Mouse (Mus musculus): Measurements from ENCODE around the gene Ascl3. TPM values are rescaled to one million over a fixed set of nuclear protein-coding genes. Genes with fewer than 3 reads are reported as not detected.

Gene Ascl3
- total RNA-seq (2021) = not detected

DNA sequence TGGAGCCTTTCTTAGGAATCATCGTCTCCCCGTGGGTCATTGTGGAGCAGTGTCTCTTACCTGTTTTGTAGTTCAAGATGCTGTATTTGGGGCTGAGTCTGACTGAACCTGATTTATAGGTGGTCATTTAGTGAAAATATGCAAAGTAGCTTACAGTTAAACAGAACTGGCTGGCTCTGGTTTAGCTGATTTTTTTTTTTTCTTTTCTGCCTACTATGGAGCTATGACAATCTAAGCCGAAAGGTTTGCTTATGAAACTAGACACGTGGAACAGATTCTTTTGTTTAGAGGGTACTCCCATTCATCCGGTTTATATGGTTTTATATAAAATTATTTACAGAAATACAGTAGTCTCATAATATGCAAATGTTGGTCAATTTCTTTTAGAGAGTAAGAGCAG lies at the start of gene Ascl3:
Gene Ascl3, minus strand, starts transcription at position 101 of the 400 bp plus-strand sequence.
- intact Hi-C loops (cut with DNase I) = no loop called here
- no peak for DNase-seq

DNA sequence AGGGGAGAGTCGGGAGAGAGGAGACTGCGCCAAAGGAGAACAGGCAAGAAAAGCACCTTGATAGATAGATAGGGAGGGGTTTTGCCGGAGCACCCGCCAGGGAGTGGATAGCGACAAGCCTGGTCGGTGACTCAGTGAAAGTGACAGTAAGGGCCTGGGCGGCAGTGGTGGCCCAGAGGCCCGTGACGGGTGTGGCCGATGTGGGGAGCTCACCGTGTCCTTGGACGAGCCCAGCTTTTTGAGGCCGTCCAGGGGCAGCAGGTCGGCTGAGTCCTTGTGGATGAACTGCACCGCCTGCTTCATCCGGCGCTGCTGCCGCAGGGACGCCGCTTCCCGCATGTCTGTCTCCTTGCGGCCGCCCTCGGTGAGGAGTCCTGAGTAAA lies 49.6 kb upstream of the Ascl3 start:
- intact Hi-C loops (cut with DNase I) = no loop called here
- DNase-seq = no peak

DNA sequence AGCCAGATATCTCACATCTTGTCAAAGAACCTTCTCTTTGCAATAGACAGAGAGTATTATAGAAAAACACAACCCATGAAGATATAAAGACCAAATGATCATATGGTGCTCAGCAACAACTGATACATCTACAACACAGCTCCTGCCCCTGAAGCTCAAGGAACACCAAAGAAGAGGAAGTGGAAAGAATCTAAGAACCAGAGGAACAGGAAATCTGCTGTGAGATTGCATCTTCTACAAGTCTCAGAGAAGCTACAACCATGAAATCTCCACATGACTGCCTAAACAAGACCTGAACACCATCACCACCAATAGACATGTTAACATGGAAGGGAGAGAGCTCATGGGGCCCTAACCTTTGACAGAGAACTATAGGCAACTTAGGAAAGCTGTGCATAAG lies 40.7 kb upstream of the Ascl3 start:
- DNase-seq = no peak
- intact Hi-C loops (cut with DNase I) = no loop called here

DNA sequence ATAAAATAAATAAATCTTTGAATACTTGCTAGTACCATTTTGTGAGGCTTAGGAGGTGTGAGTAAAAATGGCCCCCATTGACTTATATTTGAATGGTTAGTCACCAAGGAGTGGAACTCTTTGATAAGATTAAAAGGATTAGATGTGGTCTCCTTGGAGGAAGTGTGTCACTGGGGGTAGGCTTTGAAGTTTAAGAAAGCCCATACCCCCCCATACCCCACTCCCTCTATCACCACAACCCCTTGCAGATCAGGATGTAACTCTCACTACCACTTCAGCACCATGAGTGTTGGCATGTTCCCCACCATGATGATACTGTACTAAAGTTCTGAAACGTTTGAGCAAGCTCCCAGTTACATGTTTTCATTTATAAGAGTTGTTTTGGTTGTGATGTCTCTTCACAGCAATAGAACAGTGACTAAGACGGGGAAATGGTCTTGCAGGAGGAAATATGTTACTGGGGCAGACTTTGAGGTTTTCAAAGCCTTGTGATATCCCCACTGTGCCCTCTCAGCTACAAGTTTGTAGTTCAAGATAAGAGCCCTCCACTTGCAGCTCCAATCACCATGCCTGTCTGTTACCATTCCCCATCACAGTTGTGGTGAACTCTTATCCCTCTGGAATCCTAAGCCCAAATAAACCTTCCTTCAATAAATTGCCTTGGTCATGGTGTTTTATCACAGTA lies 37.3 kb upstream of the Ascl3 start:
- intact Hi-C loops (cut with DNase I) = no loop called here
- DNase-seq = no peak

DNA sequence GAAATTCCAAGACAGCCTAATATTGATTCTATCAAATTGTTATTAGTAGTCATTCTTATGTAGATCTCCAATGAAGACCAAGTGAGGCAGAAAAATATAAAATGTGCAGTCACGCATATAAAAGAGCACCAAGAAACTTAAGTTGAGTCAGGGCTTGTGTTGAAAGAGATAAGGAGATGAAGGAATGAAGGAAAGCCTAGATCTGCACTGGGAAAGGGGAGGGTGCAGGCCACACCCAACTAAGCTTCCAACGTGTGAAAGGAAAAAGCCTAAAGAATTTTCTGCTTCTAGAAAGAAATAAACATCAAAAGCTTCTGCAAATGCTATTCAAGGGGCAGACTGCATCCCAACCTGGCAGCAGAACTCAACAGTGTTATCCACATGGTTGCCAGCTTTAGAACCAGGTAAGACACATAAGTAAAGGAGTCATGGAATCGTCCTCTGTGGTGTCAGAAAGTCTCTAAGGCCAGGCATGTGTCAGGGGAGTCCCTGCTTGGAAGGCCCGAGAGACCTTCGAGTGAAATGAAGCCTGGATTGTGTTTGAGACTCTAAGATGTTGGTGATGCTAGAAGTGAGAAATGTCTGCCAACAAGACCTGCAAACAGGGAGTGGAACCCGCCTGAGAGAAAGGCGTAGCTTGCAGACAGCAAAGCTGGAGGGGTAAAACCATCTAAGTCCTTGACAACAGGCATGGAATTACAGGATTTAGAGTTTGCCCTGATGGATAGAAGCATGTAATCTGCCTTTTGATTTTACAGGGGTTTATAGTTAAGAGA lies 36.2 kb upstream of the Ascl3 start:
- no peak for DNase-seq
- intact Hi-C loops (cut with DNase I) = no loop called here

DNA sequence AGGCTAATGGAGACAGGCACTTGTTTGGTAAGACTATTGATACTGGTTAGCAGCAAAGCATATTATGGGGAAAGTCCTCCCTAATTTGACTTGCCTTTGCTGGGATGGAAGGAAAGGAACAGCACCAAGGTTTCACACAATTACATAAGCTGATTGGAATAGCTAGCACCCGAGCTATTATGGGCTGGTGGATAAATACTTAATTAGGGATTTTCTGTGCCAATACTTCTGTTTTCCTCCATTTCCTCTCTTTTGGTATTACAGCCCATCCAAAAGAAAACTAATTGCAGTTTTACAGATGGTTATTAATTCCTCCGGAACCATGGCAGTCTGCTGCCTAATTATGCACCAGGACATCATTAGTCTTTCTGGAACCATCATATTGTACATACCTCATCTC lies 32.5 kb upstream of the Ascl3 start:
- intact Hi-C loops (cut with DNase I) = no loop called here
- no peak for DNase-seq

DNA sequence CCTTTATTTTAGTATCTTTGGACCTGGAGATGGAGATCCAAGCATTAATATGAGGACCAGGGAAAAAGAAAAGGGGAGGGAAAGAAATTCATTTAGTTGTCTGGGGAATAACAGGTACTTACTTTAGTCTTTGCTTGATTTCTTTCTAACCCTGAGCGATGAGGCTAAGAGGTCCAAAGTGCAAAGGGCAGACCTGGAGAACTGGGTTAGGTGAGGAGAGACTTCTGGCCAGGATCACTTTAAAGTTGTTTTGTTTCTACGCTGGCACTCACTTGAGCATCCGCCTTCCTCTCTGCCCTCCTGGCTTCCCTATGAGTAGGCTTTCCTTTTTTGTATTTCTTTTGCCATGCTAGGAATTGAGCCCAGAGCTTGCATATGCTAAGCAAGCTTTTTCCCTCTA lies 24.8 kb upstream of the Ascl3 start:
- intact Hi-C loops (cut with DNase I) = no loop called here
- no peak for DNase-seq

DNA sequence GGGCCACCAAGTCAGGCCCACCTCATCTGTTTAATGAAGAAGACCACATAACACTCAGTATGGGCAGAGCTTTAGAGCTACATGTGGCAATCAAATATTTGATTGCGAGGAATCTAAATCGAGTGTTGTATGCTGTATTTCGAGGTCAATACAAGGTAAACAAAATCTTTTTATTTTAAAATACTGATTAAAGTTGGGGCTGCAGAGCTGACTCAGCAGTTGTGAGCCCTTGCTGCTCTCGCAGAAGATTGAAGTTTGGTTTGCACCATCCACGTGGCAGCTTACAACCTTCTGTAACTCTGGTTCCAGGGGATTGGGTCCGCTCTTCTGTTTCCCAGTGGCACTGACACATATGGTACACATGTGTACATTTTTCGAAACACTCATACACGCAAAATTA lies 22.5 kb upstream of the Ascl3 start:
- DNase-seq = no peak
- intact Hi-C loops (cut with DNase I) = no loop called here

DNA sequence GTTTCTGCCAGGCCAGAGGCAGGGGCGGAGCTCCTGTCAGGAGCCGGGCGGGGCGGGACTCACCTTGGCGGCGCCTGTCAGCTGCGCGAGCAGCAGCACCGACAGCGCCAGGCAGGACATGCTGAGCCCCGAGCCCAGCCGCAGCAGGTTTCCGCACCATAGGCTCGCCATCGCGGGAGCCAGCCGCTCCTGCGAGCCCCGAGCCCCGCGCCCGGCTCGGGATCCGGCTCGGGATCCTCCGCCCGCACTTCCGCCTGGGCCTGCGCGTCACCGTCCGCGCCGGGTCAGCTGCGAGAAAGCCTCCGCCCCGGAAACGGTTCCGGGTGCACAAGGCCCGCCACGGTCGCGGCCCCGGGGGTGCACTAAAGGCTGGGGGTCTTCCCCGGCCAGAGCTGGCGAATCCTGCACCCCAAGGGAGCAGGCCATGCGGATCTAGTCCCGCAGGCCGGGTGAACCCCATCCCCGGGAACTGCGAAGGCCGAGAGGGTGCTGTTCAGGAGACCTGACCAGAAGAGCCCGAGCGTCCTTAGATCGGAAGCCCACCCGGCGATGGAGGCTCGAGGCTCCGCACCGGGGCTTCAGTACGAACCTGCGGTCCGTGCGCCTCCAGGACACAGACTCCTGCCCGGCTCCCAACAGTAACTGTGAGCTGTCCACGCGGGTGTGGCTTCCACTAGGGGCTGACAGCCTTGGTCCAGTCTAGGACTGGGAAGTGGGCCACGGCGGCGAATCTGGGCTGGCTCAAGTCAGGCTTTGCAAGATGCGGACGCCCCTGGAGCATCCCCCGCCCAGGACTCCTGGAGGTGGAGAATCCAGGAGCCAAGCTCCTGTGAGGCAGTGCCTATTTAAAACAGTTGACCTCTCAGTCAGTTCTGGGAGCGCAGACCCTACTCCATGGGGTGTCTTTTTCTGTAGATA lies 20.7 kb upstream of the Ascl3 start, which contains the start of gene Tmem9b:
Gene Tmem9b, minus strand, starts transcription at position 868 of the 918 bp plus-strand sequence.
- intact Hi-C loops (cut with DNase I) = no loop called here
- peak; percentile 88 for DNase-seq

DNA sequence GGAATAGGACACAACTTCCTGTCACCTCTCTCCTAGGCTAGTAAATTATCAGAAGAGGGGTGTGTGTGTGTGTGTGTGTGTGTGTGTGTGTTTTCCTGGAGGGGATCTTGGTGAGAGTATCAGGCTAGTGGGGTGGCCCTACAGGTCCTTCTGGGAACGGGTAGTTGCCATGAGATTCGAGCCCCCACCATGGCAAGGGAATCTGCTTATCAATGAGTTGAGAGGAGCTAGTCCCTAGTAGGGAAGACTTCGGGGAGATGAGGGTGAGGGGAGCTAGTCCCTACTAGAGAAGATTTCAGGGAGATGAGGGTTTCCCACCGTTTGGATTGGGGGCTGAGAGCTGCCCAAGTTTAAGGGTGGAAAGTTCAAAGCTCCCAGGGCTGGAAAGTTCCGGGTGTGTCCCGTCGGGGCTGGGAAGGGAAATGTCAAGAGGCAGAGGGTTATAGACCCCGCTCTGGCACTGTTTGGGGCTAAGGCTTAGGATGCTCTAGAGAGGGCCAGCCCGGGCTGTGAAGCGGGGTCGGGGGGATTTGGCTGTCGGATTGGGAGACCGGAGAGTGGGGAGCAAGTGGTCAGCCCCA lies 20.0 kb upstream of the Ascl3 start:
- intact Hi-C loops (cut with DNase I) = no loop called here

DNA sequence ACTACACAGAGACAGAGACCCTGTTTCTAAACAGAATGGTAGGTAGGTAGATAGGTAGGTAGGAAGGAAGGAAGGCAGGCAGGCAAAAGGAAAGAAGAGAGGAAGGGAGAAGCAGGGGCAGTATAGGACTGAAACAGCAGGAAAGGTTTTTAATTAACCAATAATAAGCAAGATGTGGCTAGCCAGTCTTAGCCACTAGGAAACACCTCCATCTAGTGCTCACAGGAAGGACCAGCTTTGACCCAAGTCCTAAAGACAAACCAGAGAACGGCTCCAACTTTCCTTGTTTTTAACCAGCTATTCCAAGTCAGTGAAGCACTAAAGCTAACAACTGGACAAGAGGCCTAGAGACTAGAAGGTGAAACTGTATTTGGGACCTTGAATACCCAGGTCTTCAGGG lies 16.2 kb upstream of the Ascl3 start:
- intact Hi-C loops (cut with DNase I) = no loop called here
- DNase-seq = no peak

More for the DNA sequence above, 20.0 kb upstream of the Ascl3 start:
- peak in 1 of 2 experiments; percentile 22 for DNase-seq

DNA sequence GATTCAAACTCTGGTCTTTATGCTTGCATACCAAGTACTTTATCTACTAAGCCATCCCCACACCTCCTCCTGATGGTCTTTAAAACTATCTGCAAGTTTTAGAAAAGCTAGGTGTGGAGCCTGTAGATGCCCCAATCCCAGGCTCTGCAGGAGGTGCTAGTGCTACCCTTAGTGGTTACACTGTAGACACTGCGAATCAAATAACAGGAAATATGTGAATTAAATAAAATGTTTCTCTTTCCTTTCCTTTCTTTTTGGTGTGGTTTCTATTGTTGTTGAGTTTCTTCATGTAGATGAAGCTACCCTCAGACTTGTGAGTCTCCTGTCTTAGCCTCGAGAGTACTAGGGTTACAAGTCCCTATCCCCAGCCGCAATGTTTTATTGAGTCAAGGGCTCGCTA lies 10.2 kb upstream of the Ascl3 start:
- intact Hi-C loops (cut with DNase I) = no loop called here
- no peak for DNase-seq

DNA sequence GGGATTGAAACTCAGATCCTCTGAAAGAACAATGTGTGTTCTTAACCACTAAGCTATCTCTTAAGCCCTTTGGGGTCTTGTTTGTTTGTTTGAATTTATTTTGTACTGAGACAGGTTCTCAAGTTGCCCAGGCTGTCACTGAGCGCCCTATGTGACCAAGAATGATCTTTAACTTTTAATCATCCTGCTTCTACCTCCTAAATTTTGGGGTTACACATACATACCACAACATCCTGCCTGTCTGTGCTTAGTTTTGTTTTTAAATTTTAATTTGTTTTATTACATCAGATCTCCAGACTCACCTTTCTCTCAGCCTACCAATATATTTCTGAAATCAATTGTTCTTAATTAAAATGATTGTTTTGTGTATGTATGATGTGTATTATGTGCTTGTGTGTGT lies 9.5 kb upstream of the Ascl3 start:
- intact Hi-C loops (cut with DNase I) = no loop called here
- no peak for DNase-seq

DNA sequence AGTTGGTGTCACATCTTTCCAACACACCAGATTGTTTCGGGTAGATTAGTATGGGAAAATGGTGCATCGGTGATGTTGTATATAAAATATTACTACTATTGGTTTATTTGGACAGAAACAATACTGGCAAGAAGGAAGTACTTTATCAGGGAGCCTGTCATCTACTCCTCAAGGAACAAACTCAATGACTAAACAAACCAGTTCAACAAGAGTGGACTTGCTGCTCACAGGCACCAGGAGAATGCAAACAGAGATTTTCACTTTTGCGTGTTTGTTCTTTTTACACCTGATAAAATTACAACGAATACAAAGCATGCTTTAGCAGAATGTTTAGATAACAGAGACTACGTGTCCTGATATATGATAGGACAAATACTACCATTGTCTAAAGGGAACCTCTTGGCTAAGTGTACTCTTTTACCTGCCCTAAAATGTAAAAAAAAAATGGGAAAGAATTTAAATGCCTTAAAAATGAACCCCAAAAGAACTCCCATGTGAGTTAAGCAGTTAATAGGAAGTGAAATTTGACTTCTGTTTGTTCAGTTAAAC lies 8.4 kb upstream of the Ascl3 start:
- intact Hi-C loops (cut with DNase I) = no loop called here
- DNase-seq = no peak

DNA sequence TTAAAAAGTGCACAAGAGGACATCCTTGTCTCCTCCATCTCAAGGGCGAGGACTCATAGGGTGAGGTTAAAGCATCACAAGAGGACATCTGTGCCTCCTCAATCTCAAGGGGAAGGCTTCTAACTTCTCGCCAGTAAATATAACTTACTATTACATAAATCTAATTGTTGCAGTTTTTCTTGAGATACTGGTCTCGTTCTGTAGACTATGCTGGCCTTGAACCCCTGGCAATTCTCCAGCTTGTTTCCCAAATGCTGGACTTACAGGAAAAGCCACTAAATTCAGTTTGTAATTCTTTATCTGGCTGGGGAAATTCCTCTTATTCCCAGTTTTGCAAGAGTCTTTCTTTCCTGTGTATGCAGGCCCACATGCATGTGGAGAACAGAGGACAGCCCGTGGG lies 3.3 kb upstream of the Ascl3 start:
- intact Hi-C loops (cut with DNase I) = no loop called here

DNA sequence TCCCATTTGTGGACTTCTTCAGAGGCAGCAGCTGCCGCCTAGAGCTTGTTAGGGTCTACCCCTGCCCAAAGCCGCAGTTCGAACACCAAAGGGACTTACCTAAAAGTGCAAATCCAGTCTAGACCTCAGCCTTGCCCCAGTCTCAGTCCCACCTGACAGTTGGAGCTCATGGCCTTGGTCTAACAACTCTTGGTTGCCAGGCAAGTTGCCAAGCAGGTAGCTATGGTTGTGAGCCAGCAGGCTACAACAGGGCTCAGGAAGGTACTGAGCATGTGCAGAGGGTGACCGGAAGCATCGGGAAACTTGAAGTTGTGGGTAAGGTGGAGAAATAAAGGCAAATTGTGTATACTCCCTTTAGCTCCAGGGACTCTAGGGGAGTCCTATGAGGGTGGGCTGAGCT lies 7.8 kb downstream of the Ascl3 start, which contains the start of gene BC051019:
Gene BC051019, minus strand, starts transcription at position 154 of the 400 bp plus-strand sequence.
- no peak for DNase-seq
- intact Hi-C loops (cut with DNase I) = no loop called here

More for the DNA sequence above, 3.3 kb upstream of the Ascl3 start:
- DNase-seq = no peak

DNA sequence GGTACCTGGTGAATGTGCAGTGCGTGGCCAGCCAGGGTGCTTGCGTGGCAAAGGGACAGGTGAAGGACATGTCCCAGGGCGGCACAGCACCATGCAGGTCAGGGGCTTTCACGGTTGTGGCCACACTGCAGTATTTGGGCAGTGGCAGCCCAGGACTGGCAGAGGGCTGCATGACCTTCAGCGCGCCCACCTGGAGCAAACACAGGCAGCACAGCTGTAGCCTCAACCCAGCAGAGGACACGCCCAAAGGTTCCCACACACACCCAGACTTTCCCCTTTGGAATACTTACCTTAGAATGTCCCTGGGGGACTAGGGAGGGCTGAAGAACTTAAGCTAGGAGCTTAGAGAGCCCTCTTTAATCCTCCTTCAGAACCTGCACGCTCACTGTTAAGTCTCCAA lies 8.4 kb downstream of the Ascl3 start:
- DNase-seq = no peak
- intact Hi-C loops (cut with DNase I) = no loop called here

DNA sequence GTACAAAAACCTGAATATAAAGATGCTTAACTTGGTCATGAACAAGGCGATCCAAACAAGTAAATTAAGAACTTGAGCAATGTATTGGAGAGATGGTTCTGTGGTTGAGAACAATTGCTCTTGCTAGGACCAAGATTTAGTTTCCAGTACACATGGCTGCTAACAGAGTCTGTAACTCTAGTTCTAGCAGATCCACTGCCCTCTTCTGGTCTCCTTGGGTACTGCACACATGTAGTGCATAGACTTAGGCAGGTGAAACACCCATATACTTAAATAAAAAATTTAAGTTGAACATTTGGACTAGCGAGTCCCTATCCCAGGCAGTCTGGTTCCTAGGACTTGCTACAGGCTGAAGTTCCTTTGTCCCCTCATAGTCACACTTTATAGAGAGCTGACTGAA lies 8.9 kb downstream of the Ascl3 start:
- intact Hi-C loops (cut with DNase I) = no loop called here
- DNase-seq = no peak

DNA sequence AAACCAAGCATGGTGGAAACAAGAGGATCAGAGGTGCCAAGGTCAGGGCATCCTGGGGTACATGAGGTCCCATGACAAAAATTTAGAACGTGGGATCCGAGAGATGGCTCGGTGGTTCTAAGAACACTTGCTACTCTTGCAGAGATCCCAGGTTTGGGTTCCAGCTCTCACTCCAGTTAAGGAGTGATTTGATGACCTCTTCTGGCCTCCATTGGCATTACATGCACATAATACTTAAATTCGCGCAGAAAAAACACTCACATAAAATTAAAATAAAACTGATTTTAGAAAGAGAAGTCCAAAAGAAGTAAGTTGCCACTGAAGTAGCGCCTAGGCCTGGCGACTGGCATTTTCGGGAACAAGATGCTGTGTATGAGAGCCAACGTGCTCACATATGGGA lies 12.2 kb downstream of the Ascl3 start:
- peak; percentile 52 to 65 for DNase-seq
- intact Hi-C loops (cut with DNase I) = loop anchor here (2.0 kb wide), 1 partner anchor 190 kb away; no protein-coding TSS in a partner anchor

DNA sequence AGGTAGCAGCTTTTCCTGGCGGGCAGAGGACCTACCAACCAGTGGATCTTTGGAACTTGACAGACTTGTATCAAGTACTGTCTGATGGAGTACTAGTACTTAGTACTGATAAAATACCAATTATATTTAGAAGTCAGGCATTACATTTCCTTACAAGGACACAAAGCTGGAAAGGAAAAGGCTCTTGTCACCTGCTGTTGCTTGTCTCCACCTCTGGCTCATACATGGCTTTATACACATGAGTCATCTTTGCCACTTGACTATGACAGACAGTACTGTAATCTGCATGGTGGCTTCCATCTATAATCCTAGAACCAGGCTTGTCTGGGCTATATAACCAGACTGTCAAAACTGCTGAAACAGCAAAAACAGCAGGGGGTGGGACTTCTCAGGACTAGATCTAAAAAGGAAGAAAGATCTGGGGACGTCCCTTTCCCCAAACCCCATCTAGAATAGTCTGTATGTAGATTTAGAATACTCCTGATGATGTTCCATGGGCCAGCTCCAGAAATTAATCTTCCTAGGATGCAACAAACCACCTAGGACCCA lies 18.0 kb downstream of the Ascl3 start:
- no peak for DNase-seq
- intact Hi-C loops (cut with DNase I) = no loop called here

Data from heart, postnatal 10 days (tissue).